Mouse (Mus musculus) myocyte (in vitro differentiated cells): ENCODE data around the gene Asap3. TPM values are rescaled to one million over a fixed set of nuclear protein-coding genes. Genes with fewer than 3 reads are reported as not detected.
A peak's percentile ranks its signal among the peaks of the same experiment; 100 is the strongest.

Experiments
- H3K27me3 ChIP-seq: one replicate; pipeline ENCODE4 v1.6.1; 2011; ENCODE audit not compliant: control insufficient read depth, insufficient read depth, insufficient read length
- H3K36me3 ChIP-seq: one replicate; pipeline ENCODE4 v1.6.1; 2011; ENCODE audit not compliant: control insufficient read depth, insufficient read depth
- H3K4me2 ChIP-seq: one replicate; pipeline ENCODE4 v1.6.1; 2011; ENCODE audit warnings: low read depth, control low read depth
- H3K4me3 ChIP-seq: one replicate; pipeline ENCODE4 v1.5.1; 2011; ENCODE audit warnings: mild to moderate bottlenecking, control low read depth, moderate library complexity
- H3K79me2 ChIP-seq: one replicate; pipeline ENCODE4 v1.6.1; 2011; ENCODE audit not compliant: control insufficient read depth, insufficient read depth
- H3ac ChIP-seq: one replicate; pipeline ENCODE4 v1.6.1; 2011; ENCODE audit not compliant: control insufficient read depth, insufficient read length
- CEBPB ChIP-seq: IDR thresholded peaks from 2 replicates; pipeline ENCODE4 v1.6.1; 2011; ENCODE audit warnings: mild to moderate bottlenecking, moderate library complexity; ENCODE audit not compliant: poor library complexity, insufficient read depth, severe bottlenecking
- E2F4 ChIP-seq: IDR thresholded peaks from one replicate; pipeline ENCODE4 v1.6.1; 2011; ENCODE audit warnings: mild to moderate bottlenecking, control low read depth, moderate library complexity; ENCODE audit not compliant: insufficient read depth
- MAX ChIP-seq: IDR thresholded peaks from one replicate; pipeline ENCODE4 v1.6.1; 2011; ENCODE audit warnings: low read depth, mild to moderate bottlenecking, control low read depth
- MYOD1 ChIP-seq, 3 experiments: IDR thresholded peaks; one replicate each; pipeline ENCODE4 v1.6.1; 2011; ENCODE audit warnings: control low read depth in 2 of 3, low read depth in 2 of 3, mild to moderate bottlenecking in 2 of 3, moderate library complexity in 1 of 3; ENCODE audit not compliant: insufficient read length in 2 of 3, control insufficient read depth in 1 of 3
- MYOG ChIP-seq, 3 experiments: IDR thresholded peaks; one replicate each; pipeline ENCODE4 v1.6.1; 2011; ENCODE audit warnings: control low read depth in 2 of 3, low read depth in 2 of 3, mild to moderate bottlenecking in 2 of 3; ENCODE audit not compliant: insufficient read length in 2 of 3, control insufficient read depth in 1 of 3, insufficient read depth in 1 of 3
- POLR2A ChIP-seq: IDR thresholded peaks from one replicate; pipeline ENCODE4 v1.6.1; 2011; ENCODE audit warnings: low read depth, mild to moderate bottlenecking, control low read depth, moderate library complexity; ENCODE audit not compliant: insufficient read length
- POLR2AphosphoS2 ChIP-seq: IDR thresholded peaks from one replicate; pipeline ENCODE4 v1.6.1; 2011; ENCODE audit warnings: low read depth, control low read depth; ENCODE audit not compliant: insufficient read length
- REST ChIP-seq: IDR thresholded peaks from one replicate; pipeline ENCODE4 v1.6.1; 2011; ENCODE audit warnings: mild to moderate bottlenecking, control low read depth, moderate library complexity; ENCODE audit not compliant: insufficient read depth, insufficient read length
- SRF ChIP-seq: IDR thresholded peaks from one replicate; pipeline ENCODE4 v1.6.1; 2011; ENCODE audit warnings: low read depth; ENCODE audit not compliant: control insufficient read depth, insufficient read length
- TCF12 ChIP-seq: IDR thresholded peaks from one replicate; pipeline ENCODE4 v1.6.1; 2011; ENCODE audit warnings: mild to moderate bottlenecking, control low read depth; ENCODE audit not compliant: poor library complexity, insufficient read depth, severe bottlenecking
- TCF3 ChIP-seq: IDR thresholded peaks from one replicate; pipeline ENCODE4 v1.6.1; 2011; ENCODE audit warnings: low read depth, control low read depth; ENCODE audit not compliant: insufficient read length
- USF1 ChIP-seq: IDR thresholded peaks from one replicate; pipeline ENCODE4 v1.6.1; 2011; ENCODE audit warnings: low read depth, mild to moderate bottlenecking, control low read depth, moderate library complexity
- polyA plus RNA-seq: library from polyadenylated mRNA; unstranded; fragments of >200 nt; fragmentation: generic; extraction: Trizol; gene quantifications from one replicate; pipeline ENCODE4 v1.2.1, GENCODE M21; 2012; ENCODE audit warnings: missing spikeins

Gene Asap3
- polyA plus RNA-seq, 1 experiment: 3.9 TPM

DNA sequence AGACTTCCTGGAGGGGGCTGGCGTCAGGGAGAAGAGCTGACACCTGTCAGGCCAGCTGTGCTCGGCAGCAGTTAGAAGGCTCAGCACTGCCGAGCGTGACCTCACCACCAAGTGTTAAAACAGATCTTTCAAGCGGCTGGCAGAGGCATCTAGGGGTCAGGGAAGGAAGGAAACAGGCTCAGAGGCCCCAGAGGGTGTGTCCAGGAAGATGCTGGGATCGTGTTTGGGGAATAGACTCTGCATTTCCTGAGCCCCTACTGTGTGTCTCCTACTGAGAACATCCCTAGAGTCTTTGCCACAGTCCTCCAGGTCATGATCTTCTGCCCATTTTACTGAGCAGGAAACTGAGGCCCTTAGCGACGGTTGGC lies 28.9 kb upstream of the Asap3 start:
- TF ChIP-seq POLR2A (no peak), SRF (no peak), MAX (no peak), TCF3 (peak; percentile 99), TCF12 (peak; percentile 100), E2F4 (no peak), MYOG (IDR thresholded peaks at IDR 0.05; ENCODE audit: control insufficient read depth in 1 of 3, insufficient read depth in 1 of 3, insufficient read length in 2 of 3, low read depth in 2 of 3) (peak; percentile 90 to 100 (median 98)), REST (no peak), POLR2AphosphoS2 (no peak), MYOD1 (IDR thresholded peaks at IDR 0.05; ENCODE audit: control insufficient read depth in 1 of 3, insufficient read length in 2 of 3, low read depth in 2 of 3) (peak; percentile 82 to 99 (median 99)), USF1 (no peak)
- H3K4me3 ChIP-seq: no peak overlapping the region
- H3K4me2 ChIP-seq: peak overlapping the region; percentile 98
- no peak overlapping the region for H3ac ChIP-seq
- peaks cover 72% of the 10 kb centered on the region for H3K79me2 ChIP-seq
- peaks cover 15% of the 10 kb centered on the region for H3K36me3 ChIP-seq
- H3K27me3 ChIP-seq: no peaks in the 10 kb centered on the region

DNA sequence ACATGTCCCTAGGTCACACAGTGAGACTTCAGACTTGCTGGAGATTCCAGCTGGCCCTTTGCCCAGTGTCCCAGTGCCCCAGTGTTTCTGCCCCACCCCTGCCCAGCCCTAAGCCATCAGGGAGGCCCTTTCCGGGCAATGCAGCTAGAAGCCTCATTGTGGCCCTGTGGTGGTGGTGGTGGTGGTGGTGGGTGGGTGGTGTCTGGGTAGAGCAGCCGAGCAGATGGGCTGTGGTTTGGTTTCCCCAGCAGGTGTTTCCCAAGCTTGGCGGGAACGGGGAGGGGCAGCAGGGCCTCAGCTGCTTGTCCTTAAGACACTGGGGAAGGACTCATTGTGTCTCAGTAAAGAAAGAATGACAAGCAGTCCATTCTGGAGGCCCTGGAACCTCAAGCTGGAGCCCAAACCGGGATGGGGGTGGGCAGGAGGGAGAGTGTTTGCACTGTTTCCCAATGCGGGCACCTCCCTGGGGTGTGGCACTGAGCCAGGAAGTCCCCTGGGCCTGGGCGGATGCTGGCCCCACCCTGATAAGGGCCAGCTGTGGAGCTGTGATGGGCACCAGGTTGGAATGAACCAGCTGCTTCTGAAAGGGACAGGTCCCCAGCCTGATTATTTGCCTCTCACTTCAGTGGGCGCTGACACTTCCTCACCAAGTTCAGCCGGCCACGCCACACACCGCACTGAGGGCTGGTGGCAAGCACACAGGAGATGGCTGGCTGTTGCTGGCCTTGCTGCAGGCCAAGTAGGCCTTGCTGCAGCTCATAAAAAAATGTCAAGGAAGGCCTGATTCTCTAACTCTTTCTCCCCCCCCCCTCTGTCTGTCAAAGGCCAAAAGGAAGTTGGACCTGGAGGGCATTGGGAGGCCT lies 28.3 kb upstream of the Asap3 start:
- H3K4me3 ChIP-seq: no peak overlapping the region
- TF ChIP-seq SRF: no peak
- peak; percentile 75 to 89 (median 88) for TF ChIP-seq MYOD1 (IDR thresholded peaks at IDR 0.05; ENCODE audit: control insufficient read depth in 1 of 3, insufficient read length in 2 of 3, low read depth in 2 of 3)
- TF ChIP-seq TCF3: peak; percentile 94
- TF ChIP-seq USF1: no peak
- peak; percentile 64 for TF ChIP-seq POLR2AphosphoS2
- peak; percentile 89 for TF ChIP-seq TCF12
- peak; percentile 72; the same call in 1 of the 2 replicates for TF ChIP-seq CEBPB
- TF ChIP-seq REST: no peak
- peak; percentile 78 to 89 (median 86) for TF ChIP-seq MYOG (IDR thresholded peaks at IDR 0.05; ENCODE audit: control insufficient read depth in 1 of 3, insufficient read depth in 1 of 3, insufficient read length in 2 of 3, low read depth in 2 of 3)
- peak; percentile 35 for TF ChIP-seq E2F4
- peak; percentile 67 for TF ChIP-seq POLR2A
- peaks cover 77% of the 10 kb centered on the region for H3K79me2 ChIP-seq
- no peaks in the 10 kb centered on the region for H3K27me3 ChIP-seq
- no peak overlapping the region for H3ac ChIP-seq
- peak overlapping the region; percentile 98 for H3K4me2 ChIP-seq
- peaks cover 15% of the 10 kb centered on the region for H3K36me3 ChIP-seq

DNA sequence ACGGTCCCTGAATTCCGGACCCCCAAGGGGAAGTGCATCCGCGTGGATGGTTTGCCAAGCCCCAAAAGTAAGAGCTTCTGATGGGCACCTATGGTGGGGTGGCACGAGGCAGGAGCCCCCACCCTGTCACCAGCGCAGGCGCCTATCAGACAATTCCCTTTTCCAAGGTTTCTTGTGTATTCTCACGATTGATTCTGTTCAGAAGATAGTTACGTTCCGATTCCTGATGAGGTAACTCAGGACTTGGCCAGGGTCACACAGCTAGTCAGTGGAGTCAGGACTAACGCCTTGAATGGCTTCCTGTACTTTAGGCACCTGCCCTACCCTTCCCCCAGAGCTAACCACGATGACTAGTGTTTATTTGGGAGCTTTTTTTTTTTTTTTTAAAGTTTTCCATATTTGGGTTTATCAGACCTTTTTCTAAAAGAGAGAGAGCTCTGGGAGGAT lies 27.7 kb upstream of the Asap3 start:
- TF ChIP-seq TCF3: no peak
- no peak for TF ChIP-seq MYOD1 (IDR thresholded peaks at IDR 0.05; ENCODE audit: control insufficient read depth in 1 of 3, insufficient read length in 2 of 3, low read depth in 2 of 3)
- TF ChIP-seq CEBPB: no peak
- H3K36me3 ChIP-seq: peaks cover 22% of the 10 kb centered on the region
- peak overlapping the region; percentile 98 for H3K4me2 ChIP-seq
- no peak overlapping the region for H3ac ChIP-seq
- no peak overlapping the region for H3K4me3 ChIP-seq
- H3K79me2 ChIP-seq: peaks cover 77% of the 10 kb centered on the region
- no peaks in the 10 kb centered on the region for H3K27me3 ChIP-seq

DNA sequence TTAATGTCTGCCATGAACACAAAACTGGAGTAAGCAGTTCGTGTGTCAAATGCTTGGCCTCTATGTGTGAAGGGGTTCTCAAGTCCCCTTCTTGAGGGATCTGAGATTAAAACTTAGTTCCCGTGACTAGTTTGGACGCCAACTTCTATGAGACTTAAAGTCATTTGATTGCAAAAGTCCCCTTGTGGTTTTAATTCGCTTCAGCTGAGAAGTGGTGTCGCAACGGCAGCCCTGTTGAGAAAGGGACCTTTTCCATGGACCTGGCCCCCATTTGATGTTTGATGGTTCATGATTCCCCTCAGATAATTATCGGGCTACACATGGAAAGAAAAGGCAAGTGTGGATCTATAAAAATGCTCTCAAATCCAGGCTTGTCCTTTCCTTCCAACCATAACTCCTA lies 26.7 kb upstream of the Asap3 start:
- TF ChIP-seq SRF (no peak), E2F4 (no peak), MYOG (IDR thresholded peaks at IDR 0.05; ENCODE audit: control insufficient read depth in 1 of 3, insufficient read depth in 1 of 3, insufficient read length in 2 of 3, low read depth in 2 of 3) (no peak), CEBPB (0 out of 2 replicates have a peak, but pooled peaks have one; percentile 27), TCF12 (no peak), USF1 (no peak), MAX (no peak), MYOD1 (IDR thresholded peaks at IDR 0.05; ENCODE audit: control insufficient read depth in 1 of 3, insufficient read length in 2 of 3, low read depth in 2 of 3) (no peak), POLR2A (no peak)
- Histone ChIP-seq H3K4me3 (no peak overlapping the region), H3ac (no peak overlapping the region), H3K27me3 (no peaks in the 10 kb centered on the region), H3K4me2 (peak overlapping the region; percentile 98), H3K79me2 (peaks cover 75% of the 10 kb centered on the region), H3K36me3 (peaks cover 30% of the 10 kb centered on the region)
